In genomic region chr11:80851859-80852258, GRCm38 (mm10) we compare ENCODE assay signal across 10 mouse cellular contexts. TPM values are rescaled to one million over a fixed set of nuclear protein-coding genes. Genes with fewer than 3 reads are reported as not detected.
DNase-seq lines count a peak whose midpoint lies in the region; ATAC-seq and TF ChIP-seq lines count a peak whose summit lies in the region.
"Had no signal": no experiment of that assay in that cellular context is flagged by ENCODE, and none has a peak within 500 bp of the region (broad histone marks: within the 10 kb centered on the region; RNA-seq: fewer than 3 reads in every experiment).

No protein-coding gene starts in this region.

- H3K9me3 ChIP-seq in embryonic facial prominence, embryonic 11.5 days (replicated peaks; ENCODE audit: control insufficient read depth, low read length): no peaks in the 10 kb centered on the region
- H3K9me3 ChIP-seq: midbrain, embryonic 12.5 days had no signal

- H3K27me3 ChIP-seq in embryonic facial prominence, embryonic 11.5 days (ENCODE audit: control insufficient read depth, insufficient read depth, low read length): no peaks in the 10 kb centered on the region
- H3K27me3 ChIP-seq: midbrain, embryonic 12.5 days had no signal

- no peak overlapping the region for H3K4me3 ChIP-seq in left cerebral cortex, adult 2 months
- H3K4me3 ChIP-seq in embryonic facial prominence, embryonic 11.5 days (ENCODE audit: low read depth, low read length): no peak overlapping the region
- H3K4me3 ChIP-seq: midbrain, embryonic 12.5 days had no signal

- DNase-seq in left cerebral cortex, adult 2 months (ENCODE audit: extremely low spot score in 1 of 2, low spot score in 2 of 2): no peak
- DNase-seq in left cerebral cortex, postnatal 36 days (ENCODE audit: low spot score in 2 of 2): no peak
- DNase-seq in WW6 (ENCODE audit: low read depth, low spot score): peak; percentile 33
- DNase-seq in embryonic facial prominence, embryonic 11.5 days (ENCODE audit: low spot score): peak; percentile 69
- peak; percentile 8 for DNase-seq in naive thymus-derived CD4-positive, alpha-beta T cell, adult 2 months (ENCODE audit: low read depth)
- DNase-seq in left cerebral cortex, postnatal 4 days: no peak
- DNase-seq in left cerebral cortex, postnatal 10 days (ENCODE audit: extremely low spot score in 1 of 2, low spot score in 2 of 2): no peak
- DNase-seq: cerebellum, postnatal 36 days had no signal

- ATAC-seq in embryonic facial prominence, embryonic 11.5 days (replicated peaks; ENCODE audit: insufficient number of reproducible peaks, low FRiP score, low TSS enrichment, low read depth): no peak

- H3K36me3 ChIP-seq in embryonic facial prominence, embryonic 11.5 days (replicated peaks; ENCODE audit: control insufficient read depth, insufficient read depth, low read depth, low read length): no peaks in the 10 kb centered on the region
- H3K36me3 ChIP-seq: midbrain, embryonic 12.5 days had no signal

- H3K4me2 ChIP-seq in embryonic facial prominence, embryonic 11.5 days (ENCODE audit: low read depth, low read length): no peak overlapping the region
- H3K4me2 ChIP-seq: midbrain, embryonic 12.5 days had no signal

- 37% methylated on average over 5 of the region's 5 CpGs for WGBS in embryonic facial prominence, embryonic 11.5 days

- H3K4me1 ChIP-seq in embryonic facial prominence, embryonic 11.5 days (ENCODE audit: control insufficient read depth, insufficient read depth, low read length): no peaks in the 10 kb centered on the region

- H3K9ac ChIP-seq in embryonic facial prominence, embryonic 11.5 days (replicated peaks; ENCODE audit: low read length): no peak overlapping the region
- H3K9ac ChIP-seq: midbrain, embryonic 12.5 days had no signal

- H3K27ac ChIP-seq in left cerebral cortex, adult 2 months: no peak overlapping the region
- H3K27ac ChIP-seq in embryonic facial prominence, embryonic 11.5 days (replicated peaks; ENCODE audit: low read depth, low read length): no peak overlapping the region
- H3K27ac ChIP-seq: midbrain, embryonic 12.5 days had no signal

- intact Hi-C loops in left cerebral cortex, adult 2 months (cut with DNase I): no loop called here
- intact Hi-C loops in left cerebral cortex, postnatal 36 days (cut with DNase I): no loop called here
- intact Hi-C loops in left cerebral cortex, postnatal 4 days (cut with DNase I): no loop called here
- intact Hi-C loops in left cerebral cortex, postnatal 10 days (cut with DNase I): no loop called here

- peak; percentile 56 for TF ChIP-seq CTCF in left cerebral cortex, adult 2 months (IDR thresholded peaks at IDR 0.05)

RNA-seq across cellular contexts. Expression of gene Spaca3, which starts 6.3 kb away (rescaled TPM):
- not detected for total RNA-seq in left cerebral cortex, adult 2 months (2021)
- total RNA-seq in left cerebral cortex, postnatal 36 days (2021): not detected
- not detected in 2 replicates for polyA plus RNA-seq in embryonic facial prominence, embryonic 11.5 days (2014; fragmentation: Nextera tagmentation; extraction: Ambion mirVana)
- not detected for total RNA-seq in left cerebral cortex, postnatal 4 days (2021)
- not detected for total RNA-seq in left cerebral cortex, postnatal 10 days (2021)
- polyA plus RNA-seq: intestine, embryonic 14.5 days; midbrain, embryonic 12.5 days had no signal

RNA-seq across cellular contexts. Expression of gene Tmem98, which starts 41.9 kb away (rescaled TPM):
- 1 to 10 TPM; 4.8 to 5.8 TPM for total RNA-seq in left cerebral cortex, adult 2 months (2021)
- 1 to 10 TPM; 4.8 to 9.4 TPM for total RNA-seq in left cerebral cortex, postnatal 36 days (2021)
- polyA plus RNA-seq in embryonic facial prominence, embryonic 11.5 days (2014; fragmentation: Nextera tagmentation; extraction: Ambion mirVana): 129 and 146 TPM in 2 replicates
- 1 to 10 TPM; 6.5 to 7.7 TPM for total RNA-seq in left cerebral cortex, postnatal 4 days (2021)
- 1 to 10 TPM; 4.6 to 5.6 TPM for total RNA-seq in left cerebral cortex, postnatal 10 days (2021)

Comparison
In these comparisons a context has a peak if more than half of its experiments do, and no peak if none do; other contexts are left out.
1. DNase-seq: peak in WW6 (single experiment), embryonic facial prominence, embryonic 11.5 days (single experiment) and naive thymus-derived CD4-positive, alpha-beta T cell, adult 2 months (single experiment); none in left cerebral cortex, adult 2 months (0 of 2), left cerebral cortex, postnatal 36 days (0 of 2), left cerebral cortex, postnatal 4 days (single experiment) and left cerebral cortex, postnatal 10 days (0 of 2).